Mouse (Mus musculus) kidney, adult 2 months (tissue): Measurements from ENCODE around the gene Gmds.

Experiments
- CTCF ChIP-seq: fragments of 200-500 bp; conservative IDR thresholded peaks from 2 replicates; pipeline ENCODE4 v1.5.1; 2011; ENCODE audit warnings: low read depth, mild to moderate bottlenecking, control low read depth, low read length, moderate library complexity, mixed read lengths; ENCODE audit not compliant: insufficient read depth, insufficient read length
- POLR2A ChIP-seq: fragments of 200-500 bp; IDR thresholded peaks from one replicate; pipeline ENCODE4 v1.6.1; 2011; ENCODE audit warnings: low read depth, low read length, control low read depth

DNA sequence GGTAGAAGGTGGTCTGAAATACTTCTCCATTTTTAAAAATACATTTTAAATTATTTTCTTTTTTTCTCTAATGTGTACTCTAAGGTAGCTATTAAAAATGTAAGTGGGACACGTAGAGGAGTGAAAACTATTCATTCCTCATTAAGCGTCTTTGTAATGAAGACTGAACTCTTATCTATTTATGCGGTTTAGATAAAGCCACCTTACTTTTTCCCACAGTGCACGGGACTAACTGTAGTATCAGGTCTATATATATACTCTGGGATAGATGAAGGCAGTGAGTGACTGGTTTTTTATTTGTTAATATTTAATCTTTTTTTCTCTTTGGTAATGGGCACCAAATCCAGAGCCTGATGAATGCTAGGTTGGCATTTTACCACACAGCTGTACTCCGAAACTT is 478.3 kb downstream of the Gmds start:
- no peak for TF ChIP-seq CTCF
- TF ChIP-seq POLR2A, result no peak
